Mouse (Mus musculus) CH12.LX (cell line): Measurements from ENCODE around the gene 3100002H09Rik. TPM values are rescaled to one million over a fixed set of nuclear protein-coding genes. Genes with fewer than 3 reads are reported as not detected.

Experiments used
- DNase-seq: peaks from one replicate; pipeline ENCODE4 v3.0.0-alpha.2; 2013; ENCODE audit errors: extremely low read depth
- H3K27ac ChIP-seq: 2 replicates; pipeline ENCODE4 v1.5.1; 2012; ENCODE audit warnings: low read depth, mild to moderate bottlenecking, control low read depth, moderate library complexity; ENCODE audit not compliant: insufficient read depth
- H3K27me3 ChIP-seq: replicated peaks from 2 replicates; pipeline ENCODE3; 2012; ENCODE audit warnings: inconsistent platforms
- H3K36me3 ChIP-seq, 2 experiments: replicated peaks in 1 of 2; 2 replicates each; pipeline versions ENCODE3 to v1.6.1; 2012; ENCODE audit warnings: inconsistent platforms in 1 of 2, low read length in 1 of 2, mild to moderate bottlenecking in 1 of 2, mixed read lengths in 1 of 2, moderate library complexity in 1 of 2; ENCODE audit not compliant: control insufficient read depth in 1 of 2, insufficient read depth in 1 of 2
- H3K4me1 ChIP-seq, 2 experiments: 2 replicates each; pipeline ENCODE4 v1.6.1; 2012; ENCODE audit warnings: inconsistent platforms in 1 of 2, moderate library complexity in 1 of 2; ENCODE audit not compliant: insufficient read depth in 2 of 2, control insufficient read depth in 1 of 2
- H3K4me2 ChIP-seq: 2 replicates; pipeline ENCODE4 v1.6.1; 2012; ENCODE audit warnings: low read depth, mild to moderate bottlenecking, control low read depth; ENCODE audit not compliant: poor library complexity, insufficient read depth, severe bottlenecking
- H3K4me3 ChIP-seq, 3 experiments: fragments of 150-350 bp in 1 of 3; sonication (generic) in 1 of 3; replicated peaks in 1 of 3; 2 replicates each; pipeline versions ENCODE3 to v1.5.1; 2011 to 2012; ENCODE audit warnings: low read depth in 2 of 3, low read length in 2 of 3, mild to moderate bottlenecking in 2 of 3, moderate library complexity in 2 of 3, control low read depth in 1 of 3, improper control_type of control experiment in 1 of 3, inconsistent platforms in 1 of 3, mixed read lengths in 1 of 3; ENCODE audit not compliant: poor library complexity in 1 of 3
- H3K79me2 ChIP-seq: replicated peaks from 2 replicates; pipeline ENCODE4 v1.6.1; 2012; ENCODE audit warnings: mild to moderate bottlenecking, moderate library complexity; ENCODE audit not compliant: control insufficient read depth, poor library complexity, insufficient read depth, severe bottlenecking; ENCODE audit errors: extremely low read depth
- H3K9ac ChIP-seq: 2 replicates; pipeline ENCODE4 v1.6.1; 2012; ENCODE audit warnings: low read depth, mild to moderate bottlenecking, control low read depth, moderate library complexity; ENCODE audit not compliant: insufficient read depth
- H3K9me3 ChIP-seq: replicated peaks from 2 replicates; pipeline ENCODE3; 2012; ENCODE audit warnings: low read length, inconsistent platforms, mixed read lengths
- BHLHE40 ChIP-seq: IDR thresholded peaks from 2 replicates; pipeline ENCODE4 v1.6.1; 2011; ENCODE audit warnings: mild to moderate bottlenecking, low read depth, low read length, improper control_type of control experiment
- CHD2 ChIP-seq: IDR thresholded peaks from 2 replicates; pipeline ENCODE4 v1.6.1; 2011; ENCODE audit warnings: low read length, improper control_type of control experiment
- CTCF ChIP-seq, 2 experiments: IDR thresholded peaks in 1 of 2; conservative IDR thresholded peaks in 1 of 2; 2 replicates each; pipeline ENCODE4 v1.5.1; 2011 to 2012; ENCODE audit warnings: low read depth in 2 of 2, low read length in 2 of 2, improper control_type of control experiment in 1 of 2, inconsistent platforms in 1 of 2, mild to moderate bottlenecking in 1 of 2, moderate library complexity in 1 of 2
- E2F4 ChIP-seq: IDR thresholded peaks from 2 replicates; pipeline ENCODE4 v1.6.1; 2011; ENCODE audit warnings: low read depth, low read length, improper control_type of control experiment; ENCODE audit not compliant: insufficient replicate concordance
- HCFC1 ChIP-seq: IDR thresholded peaks from 2 replicates; pipeline ENCODE4 v1.6.1; 2012; ENCODE audit warnings: low read depth, mild to moderate bottlenecking, inconsistent platforms, low read length, improper control_type of control experiment
- KAT2A ChIP-seq: IDR thresholded peaks from 2 replicates; pipeline ENCODE4 v1.6.1; 2012; ENCODE audit warnings: low read length, improper control_type of control experiment, inconsistent platforms; ENCODE audit not compliant: insufficient replicate concordance
- MAFK ChIP-seq: IDR thresholded peaks from 2 replicates; pipeline ENCODE4 v1.6.1; 2011; ENCODE audit warnings: low read length, improper control_type of control experiment; ENCODE audit not compliant: insufficient replicate concordance
- MAZ ChIP-seq: IDR thresholded peaks from 2 replicates; pipeline ENCODE4 v1.6.1; 2012; ENCODE audit warnings: low read depth, mild to moderate bottlenecking, inconsistent platforms, low read length, improper control_type of control experiment, moderate library complexity
- MEF2A ChIP-seq: IDR thresholded peaks from 2 replicates; pipeline ENCODE4 v1.6.1; 2014; ENCODE audit warnings: low read depth, mild to moderate bottlenecking, inconsistent platforms, low read length, improper control_type of control experiment, borderline replicate concordance
- MXI1 ChIP-seq: IDR thresholded peaks from 2 replicates; pipeline ENCODE4 v1.6.1; 2011; ENCODE audit warnings: mild to moderate bottlenecking, low read depth, low read length, improper control_type of control experiment
- NELFE ChIP-seq: IDR thresholded peaks from 2 replicates; pipeline ENCODE4 v1.6.1; 2011; ENCODE audit warnings: low read depth, low read length, improper control_type of control experiment
- POLR2A ChIP-seq: IDR thresholded peaks from 2 replicates; pipeline ENCODE4 v1.6.1; 2011; ENCODE audit warnings: low read depth, mild to moderate bottlenecking, improper control_type of control experiment, low read length
- POLR2AphosphoS2 ChIP-seq: IDR thresholded peaks from 2 replicates; pipeline ENCODE4 v1.6.1; 2011; ENCODE audit warnings: low read depth, low read length, improper control_type of control experiment
- RAD21 ChIP-seq: IDR thresholded peaks from 2 replicates; pipeline ENCODE4 v1.6.1; 2011; ENCODE audit warnings: low read depth, mild to moderate bottlenecking, low read length, improper control_type of control experiment, moderate library complexity
- RCOR1 ChIP-seq: conservative IDR thresholded peaks from 2 replicates; pipeline ENCODE4 v1.6.1; 2012; ENCODE audit warnings: low read depth, mild to moderate bottlenecking, inconsistent platforms, low read length, improper control_type of control experiment
- SIN3A ChIP-seq: IDR thresholded peaks from 2 replicates; pipeline ENCODE4 v1.6.1; 2012; ENCODE audit warnings: low read length, improper control_type of control experiment, inconsistent platforms
- USF1 ChIP-seq: IDR thresholded peaks from 2 replicates; pipeline ENCODE4 v1.6.1; 2014; ENCODE audit warnings: low read depth, mild to moderate bottlenecking, inconsistent platforms, low read length, improper control_type of control experiment
- ZKSCAN1 ChIP-seq: IDR thresholded peaks from 2 replicates; pipeline ENCODE4 v1.6.1; 2012; ENCODE audit warnings: low read depth, inconsistent platforms, low read length, improper control_type of control experiment, borderline replicate concordance
- ZMIZ1 ChIP-seq: IDR thresholded peaks from 2 replicates; pipeline ENCODE4 v1.6.1; 2012; ENCODE audit warnings: low read depth, mild to moderate bottlenecking, inconsistent platforms, low read length, improper control_type of control experiment
- dilution Hi-C: fragments of 300-500 bp; cut with MboI; formaldehyde crosslinking; loops from 2 replicates; pipeline ENCODE4 v1.14.3; 2020; ENCODE audit warnings: low sequenced_read_pairs; ENCODE audit not compliant: extremely low pct_unique_long_range_greater_than_20kb, extremely low pct_ligation_motif_present
- in situ Hi-C: fragments of 300-500 bp; cut with MboI; formaldehyde crosslinking; loops from 3 replicates; pipeline ENCODE4 v1.14.3; 2019; ENCODE audit warnings: low sequenced_read_pairs, low pct_ligation_motif_present, low pct_unique_long_range_greater_than_20kb, mixed read lengths
- polyA plus RNA-seq: library from polyadenylated mRNA; unstranded; fragments of >175 nt; gene quantifications from 2 replicates; pipeline ENCODE4 v1.2.1, GENCODE M21; 2012; ENCODE audit warnings: low read depth; ENCODE audit not compliant: insufficient read length
- total RNA-seq, 2 experiments: library from RNA; depleted of rRNA; stranded (reverse); fragments of 300-350 nt in 1 of 2; fragments of >200 nt in 1 of 2; gene quantifications; 2 replicates each; pipeline ENCODE4 v1.2.3; 2012 to 2014

The 3100002H09Rik gene
- total and polyA plus RNA-seq, 3 experiments, result not detected

- in situ Hi-C loops, result no loop called here
- peaks cover 88% of the 10 kb centered on the region for H3K27me3 ChIP-seq
- dilution Hi-C loops, result no loop called here
Observed at GRCm38 (mm10) chr4:124573586-124573985, 37.0 kb downstream of the 3100002H09Rik start.

DNA sequence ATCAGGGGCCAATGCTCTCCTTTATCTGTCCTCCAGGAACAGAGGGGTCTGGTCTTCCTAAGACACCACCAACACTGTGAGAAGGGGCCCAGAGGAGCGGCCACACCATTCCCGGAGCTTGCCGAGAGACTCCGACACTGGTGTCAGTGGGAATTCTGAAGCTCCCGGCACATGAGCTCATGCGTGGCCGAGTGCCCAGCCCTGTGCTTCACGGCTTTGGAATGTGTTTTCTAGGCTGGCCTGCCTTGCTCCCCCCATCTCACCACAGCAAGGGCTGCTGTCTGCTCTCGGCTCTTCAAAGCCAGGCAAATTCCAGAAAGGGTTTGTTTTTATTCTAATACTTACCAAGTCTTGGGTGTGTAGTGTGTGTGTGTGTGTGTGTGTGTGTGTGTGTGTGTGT lies 39.6 kb downstream of the 3100002H09Rik start:
- Histone ChIP-seq H3K9me3 (no peaks in the 10 kb centered on the region), H3K4me3 (no peak overlapping the region), H3K4me1 (no peaks in the 10 kb centered on the region), H3K79me2 (no peaks in the 10 kb centered on the region), H3K9ac (no peak overlapping the region), H3K4me2 (no peak overlapping the region), H3K36me3 (no peaks in the 10 kb centered on the region), H3K27ac (no peak overlapping the region), H3K27me3 (peaks cover 92% of the 10 kb centered on the region)
- no peak for TF ChIP-seq SIN3A
- no peak for TF ChIP-seq CTCF (conservative IDR thresholded peaks at IDR 0.05 in 1 of 2, IDR thresholded peaks at IDR 0.05 in 1 of 2; ENCODE audit: low read depth in 2 of 2, low read length in 2 of 2)
- no peak for TF ChIP-seq MEF2A
- no peak for TF ChIP-seq HCFC1
- no peak for TF ChIP-seq BHLHE40
- no peak for TF ChIP-seq POLR2AphosphoS2
- dilution Hi-C loops (no loop called here), in situ Hi-C loops (no loop called here)
- no peak for DNase-seq

More at GRCm38 (mm10) chr4:124573586-124573985, 37.0 kb downstream of the 3100002H09Rik start:
- Histone ChIP-seq H3K4me1 (no peaks in the 10 kb centered on the region), H3K4me2 (no peak overlapping the region), H3K4me3 (no peak overlapping the region), H3K79me2 (no peaks in the 10 kb centered on the region), H3K9ac (no peak overlapping the region), H3K36me3 (no peaks in the 10 kb centered on the region), H3K9me3 (peaks cover 5% of the 10 kb centered on the region), H3K27ac (no peak overlapping the region)
- TF ChIP-seq MAFK, result no peak
- TF ChIP-seq CHD2, result no peak
- TF ChIP-seq MXI1, result no peak
- no peak for TF ChIP-seq CTCF (conservative IDR thresholded peaks at IDR 0.05 in 1 of 2, IDR thresholded peaks at IDR 0.05 in 1 of 2; ENCODE audit: low read depth in 2 of 2, low read length in 2 of 2)
- TF ChIP-seq ZMIZ1, result no peak
- no peak for TF ChIP-seq NELFE
- TF ChIP-seq MAZ, result no peak
- TF ChIP-seq RCOR1, result no peak
- TF ChIP-seq ZKSCAN1, result no peak
- TF ChIP-seq E2F4, result no peak
- no peak for TF ChIP-seq USF1
- no peak for TF ChIP-seq KAT2A
- TF ChIP-seq POLR2A, result no peak
- no peak for TF ChIP-seq RAD21
- DNase-seq, result no peak
